Mouse (Mus musculus) ES-Bruce4 (cell line): ENCODE data around the gene Stac.

ENCODE experiments used
- CTCF ChIP-seq: IDR thresholded peaks from one replicate; pipeline ENCODE4 v1.8.1; 2011; ENCODE audit warnings: low read depth, low read length
- POLR2A ChIP-seq: IDR thresholded peaks from one replicate; pipeline ENCODE4 v1.8.1; 2011; ENCODE audit warnings: low read length; ENCODE audit not compliant: insufficient read depth

DNA sequence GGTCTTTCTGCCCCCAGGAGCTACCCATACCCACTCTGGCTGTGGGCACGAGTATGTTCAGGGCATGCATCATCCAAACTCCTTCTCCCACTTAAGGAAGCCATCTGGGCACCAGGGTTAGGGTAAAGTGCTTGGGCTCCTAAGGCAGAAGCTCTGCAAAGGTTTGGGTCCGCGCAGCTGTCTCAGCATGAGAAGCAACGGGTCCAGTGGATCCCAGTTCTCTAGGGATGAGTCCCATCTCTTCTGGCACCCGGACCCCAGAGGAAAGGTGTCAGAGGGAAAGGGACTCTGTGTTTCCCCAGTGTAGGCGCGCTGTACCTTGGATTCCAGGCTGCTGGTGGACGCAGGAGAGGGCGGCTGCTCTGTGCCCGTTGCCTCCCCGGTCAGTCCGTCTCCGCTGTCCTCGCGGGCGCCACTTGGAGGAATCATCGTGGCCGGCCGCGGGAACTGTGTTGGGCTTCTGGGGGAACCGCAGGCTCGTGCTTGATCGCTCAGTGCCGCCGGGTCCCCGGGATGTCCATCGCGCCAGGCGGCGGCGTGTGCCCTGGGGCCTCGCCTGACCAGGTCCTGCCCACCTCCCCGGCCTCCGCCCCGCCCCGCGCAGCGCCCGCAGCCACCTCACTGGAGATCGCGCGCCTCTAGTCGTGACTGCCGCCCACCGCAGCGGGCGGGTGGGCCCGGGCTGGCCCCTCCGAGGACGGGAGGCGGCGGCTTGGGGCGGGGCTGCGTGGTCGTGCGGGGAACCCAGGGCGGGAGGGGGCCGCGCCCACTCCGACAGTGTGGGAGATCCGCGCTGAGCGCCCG lies at the start of gene Stac:
- no peak for TF ChIP-seq CTCF
- TF ChIP-seq POLR2A, result no peak
